Mouse (Mus musculus): ENCODE measurements at regions not wholly inside any gene's neighbourhood (a gene's known extent, or its start where the extent isn't known, plus 50 kb on each side); places are given as distances from the start of the nearest gene placed in this dataset.

DNA sequence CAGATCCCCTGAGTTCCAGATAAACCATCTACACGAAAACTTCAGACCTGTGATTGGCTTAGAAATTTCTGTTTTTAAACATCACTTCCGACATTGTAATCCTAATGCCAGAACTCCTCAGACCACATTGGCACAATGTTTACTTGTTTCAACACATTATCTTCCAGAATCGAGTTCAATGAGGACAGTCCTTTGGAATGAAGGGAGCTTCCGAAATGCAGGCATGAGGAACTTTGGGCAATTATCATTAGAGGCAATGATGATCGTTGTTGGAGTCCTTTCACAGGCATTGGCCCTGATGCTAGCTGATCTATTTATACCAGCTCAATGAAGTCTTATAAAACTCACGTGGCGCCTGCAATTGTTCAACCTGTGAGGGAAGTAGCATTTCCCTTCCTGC, 258.4 kb upstream of the Maf start:
- Histone ChIP-seq H3K9me3 (replicated peaks; ENCODE audit: insufficient read depth, low read length) (no peaks in the 10 kb centered on the region), H3K27ac (ENCODE audit: control insufficient read depth, low read depth, low read length) (no peak overlapping the region), H3K9ac (ENCODE audit: control insufficient read depth, low read depth, low read length, poor library complexity, severe bottlenecking) (no peak overlapping the region), H3K36me3 (ENCODE audit: control insufficient read depth in 1 of 2, insufficient read depth in 2 of 2, low read length in 2 of 2) (no peaks in the 10 kb centered on the region), H3K27me3 (ENCODE audit: control insufficient read depth in 1 of 2, insufficient read depth in 2 of 2, low read length in 2 of 2) (no peaks in the 10 kb centered on the region), H3K4me1 (ENCODE audit: control insufficient read depth in 1 of 2, insufficient read depth in 2 of 2, low read length in 2 of 2) (no peaks in the 10 kb centered on the region), H3K79me2 (ENCODE audit: control insufficient read depth, insufficient read depth, low read length, poor library complexity) (no peaks in the 10 kb centered on the region), H3K4me3 (ENCODE audit: control insufficient read depth in 1 of 2, insufficient read depth in 1 of 2, low read depth in 2 of 2, low read length in 2 of 2) (no peak overlapping the region)
- no peak for DNase-seq (ENCODE audit: low read depth, low spot score)
- TF ChIP-seq GABPA (IDR thresholded peaks at IDR 0.05; ENCODE audit: low read depth, low read length) (no peak), CHD2 (IDR thresholded peaks at IDR 0.05; ENCODE audit: low read length) (no peak), KAT2A (conservative IDR thresholded peaks at IDR 0.05; ENCODE audit: low read depth, low read length) (no peak), GATA1 (IDR thresholded peaks at IDR 0.05; ENCODE audit: low read depth, low read length) (no peak), POLR2AphosphoS2 (IDR thresholded peaks at IDR 0.05; ENCODE audit: low read length) (no peak), NELFE (IDR thresholded peaks at IDR 0.05; ENCODE audit: low read depth, low read length) (no peak), ETS1 (IDR thresholded peaks at IDR 0.05; ENCODE audit: low read depth, low read length) (no peak), EP300 (IDR thresholded peaks at IDR 0.05; ENCODE audit: low read depth in 1 of 2, low read length in 2 of 2) (no peak), UBTF (IDR thresholded peaks at IDR 0.05; ENCODE audit: borderline replicate concordance, insufficient read depth, low read depth, low read length) (no peak), NRF1 (IDR thresholded peaks at IDR 0.05; ENCODE audit: insufficient read depth, low read depth, low read length, poor library complexity, severe bottlenecking) (no peak), SMC3 (IDR thresholded peaks at IDR 0.05; ENCODE audit: low read depth, low read length) (no peak), TAL1 (IDR thresholded peaks at IDR 0.05; ENCODE audit: low read length) (no peak), MAFK (IDR thresholded peaks at IDR 0.05; ENCODE audit: borderline replicate concordance, low read depth, low read length) (no peak)

DNA sequence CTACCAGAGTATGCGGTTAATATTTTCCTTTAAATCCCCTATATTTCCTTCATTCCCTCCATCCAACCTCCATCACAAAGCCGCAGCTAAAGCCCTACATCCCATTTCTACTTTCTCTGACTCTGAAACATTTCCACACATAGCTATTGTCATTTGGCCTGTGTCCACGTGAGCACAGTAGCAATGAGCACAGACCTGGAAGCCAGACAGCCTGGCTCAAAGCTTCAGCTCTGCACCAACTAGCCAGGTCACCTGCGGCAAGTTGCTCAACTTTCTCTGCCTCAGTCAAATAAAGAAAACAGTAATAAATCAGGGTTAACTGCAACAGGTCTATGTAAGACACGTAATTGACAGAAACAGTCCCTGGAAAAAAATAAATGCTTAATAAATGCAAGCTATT, 247.8 kb upstream of the Maf start:
- no peak overlapping the region for H3K4me3 ChIP-seq (ENCODE audit: control insufficient read depth in 1 of 2, insufficient read depth in 1 of 2, low read depth in 2 of 2, low read length in 2 of 2)
- no peak overlapping the region for H3K27ac ChIP-seq (ENCODE audit: control insufficient read depth, low read depth, low read length)
- no peaks in the 10 kb centered on the region for H3K4me1 ChIP-seq (ENCODE audit: control insufficient read depth in 1 of 2, insufficient read depth in 2 of 2, low read length in 2 of 2)
- no peaks in the 10 kb centered on the region for H3K36me3 ChIP-seq (ENCODE audit: control insufficient read depth in 1 of 2, insufficient read depth in 2 of 2, low read length in 2 of 2)
- no peak overlapping the region for H3K9ac ChIP-seq (ENCODE audit: control insufficient read depth, low read depth, low read length, poor library complexity, severe bottlenecking)
- DNase-seq (ENCODE audit: low read depth, low spot score), result no peak
- H3K9me3 ChIP-seq (replicated peaks; ENCODE audit: insufficient read depth, low read length), result no peaks in the 10 kb centered on the region
- TF ChIP-seq RAD21 (IDR thresholded peaks at IDR 0.05; ENCODE audit: low read depth, low read length) (no peak), NRF1 (IDR thresholded peaks at IDR 0.05; ENCODE audit: insufficient read depth, low read depth, low read length, poor library complexity, severe bottlenecking) (no peak), BHLHE40 (IDR thresholded peaks at IDR 0.05; ENCODE audit: borderline replicate concordance, low read depth, low read length) (no peak), CTCF (IDR thresholded peaks at IDR 0.05 in 2 of 3, conservative IDR thresholded peaks at IDR 0.05 in 1 of 3; ENCODE audit: control insufficient read depth in 1 of 3, insufficient read depth in 1 of 3, low read depth in 2 of 3, low read length in 3 of 3, poor library complexity in 1 of 3, severe bottlenecking in 1 of 3) (no peak), ELF1 (IDR thresholded peaks at IDR 0.05; ENCODE audit: low read depth, low read length) (no peak), GATA1 (IDR thresholded peaks at IDR 0.05; ENCODE audit: low read depth, low read length) (no peak), NELFE (IDR thresholded peaks at IDR 0.05; ENCODE audit: low read depth, low read length) (no peak), HCFC1 (IDR thresholded peaks at IDR 0.05; ENCODE audit: low read depth, low read length) (no peak)
- no peaks in the 10 kb centered on the region for H3K27me3 ChIP-seq (ENCODE audit: control insufficient read depth in 1 of 2, insufficient read depth in 2 of 2, low read length in 2 of 2)
- H3K79me2 ChIP-seq (ENCODE audit: control insufficient read depth, insufficient read depth, low read length, poor library complexity), result no peaks in the 10 kb centered on the region

All from MEL (cell line).